Mouse (Mus musculus): ENCODE data around the gene Camkmt. TPM values are rescaled to one million over a fixed set of nuclear protein-coding genes. Genes with fewer than 3 reads are reported as not detected.
A peak's percentile ranks its signal among the peaks of the same experiment; 100 is the strongest.

Camkmt gene
- polyA plus RNA-seq (2012; rRNA removed): 3.3 and 5.9 TPM in 2 replicates

DNA sequence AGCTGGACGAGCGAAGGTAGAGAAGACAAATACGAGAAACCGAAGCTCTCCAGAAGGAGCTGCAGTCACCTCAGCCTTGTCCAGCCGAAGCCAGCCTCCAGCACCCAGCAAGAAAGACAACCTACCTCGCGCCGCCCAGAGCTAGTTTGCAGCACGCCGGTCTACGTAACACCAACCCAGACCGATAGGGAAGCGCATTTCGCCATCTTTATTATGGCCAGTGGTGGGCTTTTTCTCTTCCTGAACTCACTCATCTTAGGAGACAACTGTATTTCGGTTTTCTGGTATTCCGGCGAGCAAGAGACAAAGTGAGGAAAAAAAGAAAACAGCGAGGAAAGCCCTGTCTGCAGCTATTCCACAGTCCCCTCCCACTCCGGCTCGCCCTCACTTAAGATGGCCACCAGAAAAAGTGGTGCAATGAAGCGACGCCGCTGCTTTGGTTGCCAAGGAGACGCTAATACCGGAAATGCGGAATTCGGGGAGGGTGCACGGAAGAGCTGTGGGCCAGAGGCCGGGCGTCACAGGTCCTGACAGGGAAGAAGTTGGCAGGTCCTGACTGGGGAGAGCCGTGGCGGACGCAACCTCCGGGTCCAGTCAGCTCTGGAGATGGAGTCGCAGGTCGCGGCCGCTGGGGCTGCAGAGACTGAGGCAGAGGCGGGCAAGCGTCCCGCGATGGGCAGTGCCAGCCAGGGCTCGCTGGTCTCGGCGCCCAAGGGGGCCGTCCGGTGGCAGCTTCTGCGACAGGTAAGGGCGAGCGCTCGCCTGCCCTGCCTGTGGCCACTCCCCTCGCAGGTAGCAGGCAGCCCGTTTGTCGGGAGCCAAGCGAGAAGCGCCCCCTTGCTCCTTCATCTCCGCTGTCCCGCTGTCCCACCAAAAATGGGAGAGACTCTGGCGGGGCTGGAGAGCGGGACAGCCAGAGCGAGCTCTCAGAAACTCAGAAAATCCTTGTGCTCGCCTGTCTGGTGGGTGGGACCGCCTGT is at the start of gene Camkmt, which contains the start of gene Prepl:
TSS of gene Camkmt (plus strand) at position 433 of the 980 bp plus-strand sequence.
TSS of gene Prepl (minus strand) at position 122 of the 980 bp plus-strand sequence.
- Histone ChIP-seq H3K4me1 (ENCODE audit: control insufficient read depth, insufficient read depth, insufficient read length, low read length) (peaks cover 2% of the 10 kb centered on the region; the same call in 1 of the 2 replicates), H3K27me3 (ENCODE audit: control insufficient read depth, insufficient read depth, low read length) (no peaks in the 10 kb centered on the region), H3K27ac (ENCODE audit: insufficient read depth, low read depth, low read length) (peak within 1 kb of the TSS; percentile 85), H3K36me3 (ENCODE audit: control insufficient read depth, insufficient read depth, low read length) (no peaks in the 10 kb centered on the region), H3K4me3 (ENCODE audit: low read depth, low read length) (peak within 1 kb of the TSS; percentile 98)
- WGBS: under 1% methylated on average over 63 of the region's 63 CpGs
- TF ChIP-seq POLR2A (IDR thresholded peaks at IDR 0.05; ENCODE audit: low read depth, low read length) (peak; percentile 61), CTCF (IDR thresholded peaks at IDR 0.05; ENCODE audit: extremely low read depth, insufficient read length, insufficient replicate concordance, low read depth, low read length) (no peak)

DNA sequence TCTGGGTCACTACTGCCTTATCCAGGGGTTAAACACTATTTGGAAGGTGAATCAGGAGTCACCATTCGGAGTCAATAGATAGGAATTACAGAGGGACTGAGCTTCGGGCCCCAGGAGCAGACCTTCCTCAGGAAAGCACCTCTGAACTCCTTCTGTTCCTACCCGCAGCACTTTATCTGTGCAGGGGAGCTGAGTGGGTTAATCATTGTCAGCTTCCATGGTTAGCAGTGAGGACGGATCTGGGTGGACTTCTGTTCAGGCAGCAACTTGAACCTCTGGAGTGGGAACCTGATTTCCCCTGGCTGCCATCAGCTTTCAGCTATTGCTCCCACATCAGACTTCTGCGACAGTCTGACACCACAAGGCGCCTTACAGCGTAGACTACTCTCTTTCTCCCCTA is 49.4 kb upstream of the Camkmt start:
- peak overlapping the region; percentile 25; the same call in 1 of the 2 replicates for H3K27ac ChIP-seq (ENCODE audit: insufficient read depth, low read depth, low read length)
- no peak overlapping the region for H3K4me3 ChIP-seq (ENCODE audit: low read depth, low read length)
- peaks cover 24% of the 10 kb centered on the region; the same call in 1 of the 2 replicates for H3K4me1 ChIP-seq (ENCODE audit: control insufficient read depth, insufficient read depth, insufficient read length, low read length)
- peaks cover 58% of the 10 kb centered on the region for H3K36me3 ChIP-seq (ENCODE audit: control insufficient read depth, insufficient read depth, low read length)
- no peaks in the 10 kb centered on the region for H3K27me3 ChIP-seq (ENCODE audit: control insufficient read depth, insufficient read depth, low read length)
- TF ChIP-seq POLR2A (IDR thresholded peaks at IDR 0.05; ENCODE audit: low read depth, low read length) (0 out of 2 replicates have a peak, but pooled peaks have one; percentile 9), CTCF (IDR thresholded peaks at IDR 0.05; ENCODE audit: extremely low read depth, insufficient read length, insufficient replicate concordance, low read depth, low read length) (no peak)
- WGBS: 23% methylated on average over 7 of the region's 7 CpGs

DNA sequence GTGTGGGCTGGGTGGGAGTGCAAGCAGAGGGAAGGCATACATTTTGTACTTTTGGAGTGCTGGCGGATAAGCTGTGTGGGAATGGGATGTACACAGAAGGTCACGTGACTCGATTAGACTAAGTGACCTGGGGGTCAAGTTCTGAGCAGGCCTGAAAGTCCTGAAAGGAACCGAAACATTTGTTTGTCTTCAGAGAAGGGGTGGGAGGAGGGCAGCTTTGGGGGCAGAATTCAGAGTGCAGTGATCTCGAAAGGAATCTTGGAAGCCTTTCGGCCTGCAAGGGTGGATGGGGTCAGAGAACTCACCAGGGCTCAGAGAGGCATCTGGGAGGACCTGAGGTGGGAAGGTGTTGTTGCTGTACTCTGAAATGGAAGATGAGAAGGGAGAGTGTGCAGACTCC is 47.9 kb upstream of the Camkmt start:
- no peak for TF ChIP-seq POLR2A (IDR thresholded peaks at IDR 0.05; ENCODE audit: low read depth, low read length)
- no peak overlapping the region for H3K27ac ChIP-seq (ENCODE audit: insufficient read depth, low read depth, low read length)
- 82% methylated on average over 6 of the region's 6 CpGs for WGBS

DNA sequence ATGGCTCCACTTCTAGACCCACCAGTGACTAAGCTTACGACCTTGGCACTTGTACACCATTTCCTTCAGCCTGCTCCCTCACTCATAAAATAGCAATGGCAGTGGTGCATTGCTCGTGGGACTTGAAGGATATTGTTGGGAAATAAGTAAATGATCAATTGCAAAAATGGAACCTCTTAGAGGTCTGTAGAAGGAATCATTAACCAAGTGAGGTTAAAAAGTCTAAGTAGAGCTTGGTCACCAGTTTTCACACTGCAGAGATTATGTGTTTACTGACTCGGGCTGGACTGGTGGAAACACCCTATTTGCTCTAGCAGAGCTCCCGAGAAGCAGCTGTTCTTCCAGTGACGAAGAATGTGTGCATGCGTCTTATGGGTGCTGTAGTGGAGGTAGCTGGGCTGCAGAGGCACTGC is 46.9 kb upstream of the Camkmt start:
- TF ChIP-seq CTCF (IDR thresholded peaks at IDR 0.05; ENCODE audit: extremely low read depth, insufficient read length, insufficient replicate concordance, low read depth, low read length) (no peak), POLR2A (IDR thresholded peaks at IDR 0.05; ENCODE audit: low read depth, low read length) (no peak)
- Histone ChIP-seq H3K4me3 (ENCODE audit: low read depth, low read length) (no peak overlapping the region), H3K27ac (ENCODE audit: insufficient read depth, low read depth, low read length) (0 out of 2 replicates have a peak overlapping the region, but pooled peaks have one; percentile 35), H3K36me3 (ENCODE audit: control insufficient read depth, insufficient read depth, low read length) (peaks cover 49% of the 10 kb centered on the region), H3K4me1 (ENCODE audit: control insufficient read depth, insufficient read depth, insufficient read length, low read length) (peaks cover 24% of the 10 kb centered on the region; the same call in 1 of the 2 replicates), H3K27me3 (ENCODE audit: control insufficient read depth, insufficient read depth, low read length) (no peaks in the 10 kb centered on the region)
- WGBS: 39% methylated on average over 6 of the region's 6 CpGs

More for the DNA sequence above, 47.9 kb upstream of the Camkmt start:
- peaks cover 57% of the 10 kb centered on the region for H3K36me3 ChIP-seq (ENCODE audit: control insufficient read depth, insufficient read depth, low read length)
- no peak overlapping the region for H3K4me3 ChIP-seq (ENCODE audit: low read depth, low read length)
- no peaks in the 10 kb centered on the region for H3K27me3 ChIP-seq (ENCODE audit: control insufficient read depth, insufficient read depth, low read length)
- H3K4me1 ChIP-seq (ENCODE audit: control insufficient read depth, insufficient read depth, insufficient read length, low read length): peaks cover 24% of the 10 kb centered on the region; the same call in 1 of the 2 replicates

DNA sequence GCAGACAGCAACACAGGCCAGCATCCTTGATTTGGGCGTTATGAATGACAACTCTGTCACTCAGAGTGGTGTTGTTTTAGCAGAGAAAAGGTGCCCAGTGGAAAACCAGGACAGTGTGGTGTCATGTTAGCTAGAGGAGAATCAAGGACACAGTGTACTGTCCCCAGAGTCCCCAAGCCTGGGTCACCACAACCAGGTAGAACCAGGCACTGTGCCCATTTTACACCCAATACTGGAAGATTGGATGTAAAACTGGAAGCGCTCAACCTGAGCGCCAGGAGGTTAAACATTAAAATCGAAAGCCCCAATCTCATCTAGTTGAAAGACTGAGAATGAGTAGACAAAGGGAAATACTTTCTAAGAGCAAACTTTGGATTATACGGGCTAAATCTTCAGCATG is 45.9 kb upstream of the Camkmt start:
- no peak for TF ChIP-seq POLR2A (IDR thresholded peaks at IDR 0.05; ENCODE audit: low read depth, low read length)
- no peak for TF ChIP-seq CTCF (IDR thresholded peaks at IDR 0.05; ENCODE audit: extremely low read depth, insufficient read length, insufficient replicate concordance, low read depth, low read length)
- H3K27ac ChIP-seq (ENCODE audit: insufficient read depth, low read depth, low read length): no peak overlapping the region
- H3K4me1 ChIP-seq (ENCODE audit: control insufficient read depth, insufficient read depth, insufficient read length, low read length): peaks cover 24% of the 10 kb centered on the region; the same call in 1 of the 2 replicates

DNA sequence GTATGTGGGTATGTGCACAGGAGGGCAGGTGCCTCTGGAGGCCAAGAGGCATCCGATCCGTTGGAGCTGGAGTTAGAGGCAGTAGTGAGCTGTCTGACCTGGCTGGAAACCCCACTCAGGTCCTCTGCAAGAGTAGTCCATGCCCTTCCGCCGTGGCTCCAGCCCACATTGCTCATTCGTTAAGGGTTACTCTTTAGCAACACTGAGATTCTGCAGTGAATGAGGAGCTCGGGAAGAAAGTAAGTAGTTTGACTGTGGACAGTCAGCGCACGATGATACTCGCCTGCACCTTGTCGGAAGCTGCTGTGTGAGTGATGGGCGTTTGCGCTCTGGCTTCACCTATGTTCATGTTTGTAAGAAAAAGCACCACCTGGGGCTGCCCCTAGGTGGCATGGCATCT is 45.2 kb upstream of the Camkmt start:
- no peaks in the 10 kb centered on the region for H3K27me3 ChIP-seq (ENCODE audit: control insufficient read depth, insufficient read depth, low read length)
- 88% methylated on average over 12 of the region's 12 CpGs for WGBS
- peaks cover 24% of the 10 kb centered on the region; the same call in 1 of the 2 replicates for H3K4me1 ChIP-seq (ENCODE audit: control insufficient read depth, insufficient read depth, insufficient read length, low read length)
- peaks cover 54% of the 10 kb centered on the region for H3K36me3 ChIP-seq (ENCODE audit: control insufficient read depth, insufficient read depth, low read length)
- no peak overlapping the region for H3K27ac ChIP-seq (ENCODE audit: insufficient read depth, low read depth, low read length)
- no peak overlapping the region for H3K4me3 ChIP-seq (ENCODE audit: low read depth, low read length)
- TF ChIP-seq CTCF (IDR thresholded peaks at IDR 0.05; ENCODE audit: extremely low read depth, insufficient read length, insufficient replicate concordance, low read depth, low read length) (no peak), POLR2A (IDR thresholded peaks at IDR 0.05; ENCODE audit: low read depth, low read length) (no peak)

More for the DNA sequence above, 45.9 kb upstream of the Camkmt start:
- peaks cover 52% of the 10 kb centered on the region for H3K36me3 ChIP-seq (ENCODE audit: control insufficient read depth, insufficient read depth, low read length)
- H3K27me3 ChIP-seq (ENCODE audit: control insufficient read depth, insufficient read depth, low read length): no peaks in the 10 kb centered on the region
- no peak overlapping the region for H3K4me3 ChIP-seq (ENCODE audit: low read depth, low read length)
- WGBS: 43% methylated on average over 5 of the region's 5 CpGs

DNA sequence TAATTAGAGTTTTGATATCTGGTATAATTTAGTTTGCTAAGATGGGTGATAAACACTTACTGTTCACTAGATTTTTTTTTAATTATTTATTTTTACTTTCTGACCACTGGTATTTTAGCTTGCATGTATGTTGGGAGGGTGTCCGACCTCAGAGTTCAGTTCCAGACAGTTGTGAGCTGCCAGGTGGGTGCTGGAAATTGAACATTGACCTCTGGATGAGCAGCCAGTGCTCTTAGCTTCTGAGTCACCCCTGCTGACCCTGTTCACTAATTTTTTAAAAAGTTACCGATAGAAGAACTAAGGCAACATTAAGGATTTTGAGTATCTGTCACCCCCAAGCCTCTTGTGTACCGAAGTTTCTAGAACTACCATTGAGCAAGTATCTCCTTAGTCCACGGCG is 42.0 kb upstream of the Camkmt start:
- no peak overlapping the region for H3K4me3 ChIP-seq (ENCODE audit: low read depth, low read length)
- TF ChIP-seq CTCF (IDR thresholded peaks at IDR 0.05; ENCODE audit: extremely low read depth, insufficient read length, insufficient replicate concordance, low read depth, low read length) (no peak), POLR2A (IDR thresholded peaks at IDR 0.05; ENCODE audit: low read depth, low read length) (no peak)
- no peak overlapping the region for H3K27ac ChIP-seq (ENCODE audit: insufficient read depth, low read depth, low read length)
- H3K36me3 ChIP-seq (ENCODE audit: control insufficient read depth, insufficient read depth, low read length): peaks cover 40% of the 10 kb centered on the region
- H3K27me3 ChIP-seq (ENCODE audit: control insufficient read depth, insufficient read depth, low read length): no peaks in the 10 kb centered on the region
- peaks cover 15% of the 10 kb centered on the region; the same call in 1 of the 2 replicates for H3K4me1 ChIP-seq (ENCODE audit: control insufficient read depth, insufficient read depth, insufficient read length, low read length)
- WGBS: 80% methylated on average over 5 of the region's 5 CpGs

All from small intestine, adult 2 months (tissue).